Mouse (Mus musculus) liver, embryonic 14.5 days (tissue): ENCODE measurements around the gene Fcamr. TPM values are rescaled to one million over a fixed set of nuclear protein-coding genes. Genes with fewer than 3 reads are reported as not detected.

Experiments used
- ATAC-seq: fragments of 200-750 bp; cut with Nextera tagmentation; 2 replicates; pipeline ENCODE4 v1.8.0; 2017; ENCODE audit warnings: moderate number of reproducible peaks, mild to moderate bottlenecking, moderate library complexity; ENCODE audit not compliant: insufficient read depth
- DNase-seq, 3 experiments: peaks; one replicate each; pipeline ENCODE4 v3.0.0-alpha.2; 2012 to 2013; ENCODE audit warnings: low read depth in 3 of 3, low spot score in 3 of 3
- H3K27ac ChIP-seq: fragments of 300-500 bp; sonication (generic); 2 replicates; pipeline ENCODE4 v1.5.1; 2014; ENCODE audit warnings: moderate library complexity, mild to moderate bottlenecking, control low read depth, inconsistent platforms
- H3K27me3 ChIP-seq: fragments of 300-500 bp; sonication (generic); 2 replicates; pipeline ENCODE4 v1.6.1; 2014; ENCODE audit warnings: mild to moderate bottlenecking, low read length, moderate library complexity; ENCODE audit not compliant: control insufficient read depth, insufficient read depth
- H3K36me3 ChIP-seq: fragments of 300-500 bp; sonication (generic); replicated peaks from 2 replicates; pipeline ENCODE4 v1.6.1; 2014; ENCODE audit warnings: low read depth; ENCODE audit not compliant: control insufficient read depth, insufficient read depth
- H3K4me1 ChIP-seq, 2 experiments: fragments of 200-500 bp in 1 of 2; fragments of 300-500 bp in 1 of 2; sonication (generic) in 1 of 2; replicated peaks; 2 replicates each; pipeline ENCODE4 v1.6.1; 2012 to 2014; ENCODE audit warnings: antibody characterized with exemption in 1 of 2, inconsistent platforms in 1 of 2, low read length in 1 of 2; ENCODE audit not compliant: control insufficient read depth in 2 of 2, insufficient read depth in 2 of 2
- H3K4me2 ChIP-seq: fragments of 300-500 bp; sonication (generic); 2 replicates; pipeline ENCODE4 v1.6.1; 2014; ENCODE audit warnings: low read depth, mild to moderate bottlenecking, control low read depth, moderate library complexity
- H3K4me3 ChIP-seq, 2 experiments: fragments of 200-500 bp in 1 of 2; fragments of 300-500 bp in 1 of 2; sonication (generic) in 1 of 2; 2 replicates each; pipeline ENCODE4 v1.5.1; 2012 to 2014; ENCODE audit warnings: low read depth in 2 of 2, low read length in 2 of 2, mild to moderate bottlenecking in 2 of 2, control low read depth in 1 of 2, inconsistent platforms in 1 of 2, moderate library complexity in 1 of 2; ENCODE audit not compliant: insufficient read depth in 1 of 2
- H3K9ac ChIP-seq: fragments of 300-500 bp; sonication (generic); replicated peaks from 2 replicates; pipeline ENCODE4 v1.6.1; 2014; ENCODE audit warnings: mild to moderate bottlenecking, control low read depth, moderate library complexity
- H3K9me3 ChIP-seq: fragments of 300-500 bp; sonication (generic); 2 replicates; pipeline ENCODE4 v1.6.1; 2016; ENCODE audit warnings: low read length, mixed read lengths; ENCODE audit not compliant: control insufficient read depth
- CTCF ChIP-seq: IDR thresholded peaks from 2 replicates; pipeline ENCODE4 v1.5.1; 2016; ENCODE audit warnings: antibody characterized with exemption, low read depth, control low read depth
- EP300 ChIP-seq: IDR thresholded peaks from 2 replicates; pipeline ENCODE4 v1.6.1; 2016; ENCODE audit warnings: antibody characterized with exemption, low read depth
- WGBS: fragments of 180-500 bp; shearing (Covaris S2); extraction: QIAGEN DNeasy Blood & Tissue Kit; methylation state at CpG from one replicate; pipeline ENCODE4 v1.1.7; 2014; ENCODE audit not compliant: insufficient replicate concordance; 5-methylcytosine and 5-hydroxymethylcytosine counted together
- polyA plus RNA-seq, 2 experiments: library from polyadenylated mRNA; depleted of rRNA in 1 of 2; stranded (reverse) in 1 of 2; unstranded in 1 of 2; fragments of >200 nt; fragmentation: Nextera tagmentation in 1 of 2; extraction: Ambion mirVana in 1 of 2; gene quantifications; 2 replicates each; pipeline versions ENCODE4 v1.2.1 to v1.2.3; 2012 to 2014

The Fcamr gene
- polyA plus RNA-seq, 2 experiments: not detected

- H3K4me3 ChIP-seq: no peak within 1 kb of the TSS
- 59% methylated on average over 5 of the region's 5 CpGs for whole genome bisulfite sequencing
Measured at GRCm38 (mm10) chr1:130826448-130826847, 25.7 kb downstream of the Fcamr start, which contains the start of gene Pigr. Pigr (plus strand) TSS chr1:130826684.

GRCm38 (mm10) chr1:130828656-130829055 is 28.0 kb downstream of the Fcamr start:
- no peak overlapping the region for H3K4me3 ChIP-seq
- no peaks in the 10 kb centered on the region for H3K27me3 ChIP-seq
- ATAC-seq (no peak), DNase-seq (no peak)
- TF ChIP-seq CTCF: no peak
- TF ChIP-seq EP300: no peak
- 62% methylated on average over 4 of the region's 4 CpGs for WGBS
- peaks cover 3% of the 10 kb centered on the region in 2 experiments; a peak in 2 of 4 replicates for H3K4me1 ChIP-seq
- no peak overlapping the region for H3K4me2 ChIP-seq
- H3K9ac ChIP-seq: no peak overlapping the region
- no peaks in the 10 kb centered on the region for H3K36me3 ChIP-seq
- no peak overlapping the region for H3K27ac ChIP-seq
- H3K9me3 ChIP-seq: no peaks in the 10 kb centered on the region

More at GRCm38 (mm10) chr1:130826448-130826847, 25.7 kb downstream of the Fcamr start, which contains the start of gene Pigr:
- Histone ChIP-seq H3K4me2 (no peak within 1 kb of the TSS), H3K27me3 (no peaks in the 10 kb centered on the region), H3K27ac (no peak within 1 kb of the TSS), H3K9me3 (no peaks in the 10 kb centered on the region), H3K36me3 (no peaks in the 10 kb centered on the region), H3K9ac (no peak within 1 kb of the TSS), H3K4me1 (peaks cover 3 to 14% of the 10 kb centered on the region in 2 experiments; a peak in 3 of 4 replicates)
- TF ChIP-seq EP300 (no peak), CTCF (no peak)
- ATAC-seq (no peak), DNase-seq (no peak)

GRCm38 (mm10) chr1:130829906-130830830 is 29.5 kb downstream of the Fcamr start:
- 29% methylated on average over 8 of the region's 8 CpGs for WGBS
- Histone ChIP-seq H3K4me3 (no peak overlapping the region), H3K27me3 (no peaks in the 10 kb centered on the region), H3K4me2 (no peak overlapping the region), H3K9me3 (no peaks in the 10 kb centered on the region), H3K36me3 (no peaks in the 10 kb centered on the region), H3K4me1 (peaks cover 3% of the 10 kb centered on the region in 2 experiments; a peak in 2 of 4 replicates), H3K9ac (no peak overlapping the region), H3K27ac (no peak overlapping the region)
- ATAC-seq: no peak
- DNase-seq: no peak
- TF ChIP-seq EP300 (no peak), CTCF (no peak)

GRCm38 (mm10) chr1:130832230-130833149 is 31.8 kb downstream of the Fcamr start:
- no peak for ATAC-seq
- 56% methylated on average over 5 of the region's 5 CpGs for WGBS
- no peak overlapping the region for H3K9ac ChIP-seq

More at GRCm38 (mm10) chr1:130832230-130833149, 31.8 kb downstream of the Fcamr start:
- no peak overlapping the region for H3K4me2 ChIP-seq
- no peak overlapping the region for H3K4me3 ChIP-seq
- no peak overlapping the region for H3K27ac ChIP-seq
- no peaks in the 10 kb centered on the region for H3K36me3 ChIP-seq
- TF ChIP-seq EP300 (no peak), CTCF (no peak)
- H3K27me3 ChIP-seq: no peaks in the 10 kb centered on the region
- H3K4me1 ChIP-seq: peaks cover 3% of the 10 kb centered on the region in 2 experiments; a peak in 2 of 4 replicates
- H3K9me3 ChIP-seq: no peaks in the 10 kb centered on the region
- no peak for DNase-seq
